Mouse (Mus musculus): ENCODE results near the gene Mmd2. TPM values are rescaled to one million over a fixed set of nuclear protein-coding genes. Genes with fewer than 3 reads are reported as not detected.
A peak's percentile ranks its signal among the peaks of the same experiment; 100 is the strongest.

The Mmd2 gene
- total RNA-seq, 2 experiments from 2014 or later: 46.2 to 55.8 TPM

- no peak for DNase-seq (ENCODE audit: low spot score in 2 of 2)
These were observed 1.8 kb upstream of the Mmd2 start for GRCm38 (mm10) chr5:142610362-142610761.

- DNase-seq (ENCODE audit: low spot score in 2 of 2): no peak
These were observed 357 bp upstream of the Mmd2 start for GRCm38 (mm10) chr5:142608989-142609325.

- no peak for DNase-seq (ENCODE audit: low spot score in 2 of 2)
These were observed 3.3 kb downstream of the Mmd2 start for GRCm38 (mm10) chr5:142605288-142605687.

GRCm38 (mm10) chr5:142604379-142604778 lies 4.2 kb downstream of the Mmd2 start:
- DNase-seq (ENCODE audit: low spot score in 2 of 2): no peak

GRCm38 (mm10) chr5:142597648-142598390 lies 10.8 kb downstream of the Mmd2 start:
- DNase-seq (ENCODE audit: low spot score in 2 of 2): no peak

GRCm38 (mm10) chr5:142596723-142597122 lies 11.9 kb downstream of the Mmd2 start:
- DNase-seq (ENCODE audit: low spot score in 2 of 2): no peak

GRCm38 (mm10) chr5:142595698-142596097 lies 12.9 kb downstream of the Mmd2 start:
- DNase-seq (ENCODE audit: low spot score in 2 of 2): no peak

- DNase-seq (ENCODE audit: low spot score in 2 of 2): no peak
These were observed 17.5 kb downstream of the Mmd2 start for GRCm38 (mm10) chr5:142590953-142591616.

GRCm38 (mm10) chr5:142583616-142584126 lies 24.9 kb downstream of the Mmd2 start:
- DNase-seq (ENCODE audit: low spot score in 2 of 2): no peak

GRCm38 (mm10) chr5:142581517-142581916 lies 27.1 kb downstream of the Mmd2 start:
- DNase-seq (ENCODE audit: low spot score in 2 of 2): peak; percentile 35 to 48

- no peak for DNase-seq (ENCODE audit: low spot score in 2 of 2)
These were observed 30.4 kb downstream of the Mmd2 start for GRCm38 (mm10) chr5:142578192-142578591.

GRCm38 (mm10) chr5:142576832-142577231 lies 31.8 kb downstream of the Mmd2 start:
- DNase-seq (ENCODE audit: low spot score in 2 of 2): peak; percentile 54 to 56

GRCm38 (mm10) chr5:142574323-142575057 lies 34.1 kb downstream of the Mmd2 start:
- DNase-seq (ENCODE audit: low spot score in 2 of 2): no peak

- no peak for DNase-seq (ENCODE audit: low spot score in 2 of 2)
These were observed 44.0 kb downstream of the Mmd2 start for GRCm38 (mm10) chr5:142564606-142565005.

- no peak for DNase-seq (ENCODE audit: low spot score in 2 of 2)
These were observed 48.3 kb downstream of the Mmd2 start for GRCm38 (mm10) chr5:142560261-142560660.

- peak; percentile 74 to 79 for DNase-seq (ENCODE audit: low spot score in 2 of 2)
These were observed 51.1 kb downstream of the Mmd2 start for GRCm38 (mm10) chr5:142557397-142558067.

GRCm38 (mm10) chr5:142556721-142557120 lies 51.9 kb downstream of the Mmd2 start:
- DNase-seq (ENCODE audit: low spot score in 2 of 2): no peak

- no peak for DNase-seq (ENCODE audit: low spot score in 2 of 2)
These were observed 52.7 kb downstream of the Mmd2 start for GRCm38 (mm10) chr5:142555866-142556265.

- peak; percentile 87 to 91 for DNase-seq (ENCODE audit: low spot score in 2 of 2)
These were observed 57.6 kb downstream of the Mmd2 start, which contains the start of gene Radil for GRCm38 (mm10) chr5:142550706-142551652. Gene Radil, minus strand, starts transcription at chr5:142551098.

Measured in adrenal gland, adult 18-20 months (tissue).